Mouse (Mus musculus): ENCODE measurements around the gene Maml2.

DNA sequence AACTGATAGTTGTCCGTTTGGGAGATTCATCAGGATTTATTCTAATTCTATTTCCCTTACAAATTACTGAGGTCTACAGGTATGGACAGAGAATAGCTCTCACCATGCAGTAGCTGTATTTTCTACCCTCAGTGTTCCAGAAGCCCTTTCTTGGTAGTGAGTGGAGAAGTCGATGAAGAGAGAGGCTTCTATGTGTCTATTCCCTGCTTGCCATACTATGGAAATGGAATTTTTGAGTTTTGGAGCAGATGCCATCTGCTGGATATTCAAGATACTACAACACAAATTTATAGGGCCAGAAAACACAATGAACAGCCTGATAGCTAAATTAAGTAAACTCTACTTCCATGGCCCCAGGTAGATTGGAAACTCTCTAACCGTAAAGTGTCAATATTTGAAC is 355.2 kb downstream of the Maml2 start:
- no peak for TF ChIP-seq HCFC1 (IDR thresholded peaks at IDR 0.05; ENCODE audit: borderline replicate concordance, insufficient read depth, low read length)
- no peak for TF ChIP-seq MAFK (IDR thresholded peaks at IDR 0.05; ENCODE audit: insufficient read depth, low read depth, low read length)
- no peak for TF ChIP-seq ZNF384 (IDR thresholded peaks at IDR 0.05; ENCODE audit: low read depth, low read length)
